Mouse (Mus musculus): Measurements from ENCODE around the gene Zfhx3.

Gene Zfhx3

DNA sequence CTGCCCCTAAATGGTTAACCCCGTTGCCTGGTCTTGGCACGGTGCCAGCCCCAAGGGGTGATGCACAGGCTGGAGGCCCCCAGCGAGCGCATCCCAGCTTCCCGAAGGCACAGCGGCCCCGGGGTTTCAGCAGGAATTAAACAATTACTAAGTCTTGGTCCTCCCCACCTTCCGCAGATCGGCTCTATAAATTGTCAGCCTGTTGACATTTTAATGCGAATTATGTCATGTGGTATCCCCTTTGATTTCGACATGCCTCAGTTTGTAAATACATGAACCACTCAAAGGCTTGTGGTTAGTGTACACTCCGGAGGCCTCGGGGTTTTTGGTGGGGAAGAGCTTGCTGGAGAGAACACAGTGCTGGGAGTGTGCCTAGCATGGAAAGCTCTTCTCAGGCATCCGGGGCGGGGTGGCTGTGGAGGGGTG lies 880.4 kb downstream of the Zfhx3 start:
- DNase-seq, result no peak

- no peak for DNase-seq
Measured at GRCm38 (mm10) chr8:108824049-108824448, 881.6 kb downstream of the Zfhx3 start.

GRCm38 (mm10) chr8:108826414-108826813 lies 884.0 kb downstream of the Zfhx3 start:
- DNase-seq, result no peak

DNA sequence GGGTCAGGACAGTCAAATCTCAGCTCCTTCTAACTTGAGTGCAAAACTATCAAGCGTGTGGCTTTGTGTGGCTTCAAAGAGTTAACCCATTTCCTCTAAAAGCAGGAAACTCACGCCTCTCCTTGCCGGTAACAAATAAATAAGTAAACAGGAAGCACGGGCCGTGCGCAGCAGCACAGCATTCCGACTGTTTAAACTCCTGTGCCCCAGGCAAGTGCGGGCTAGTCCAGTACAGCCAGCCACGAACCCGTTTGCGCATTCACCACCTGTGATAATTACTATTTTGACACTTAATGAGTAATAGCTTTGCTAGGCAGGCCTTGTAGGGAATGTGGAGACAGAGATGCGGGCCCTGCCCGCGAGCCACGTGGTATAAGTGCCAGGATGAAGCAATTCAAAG lies 885.0 kb downstream of the Zfhx3 start:
- no peak for DNase-seq

DNA sequence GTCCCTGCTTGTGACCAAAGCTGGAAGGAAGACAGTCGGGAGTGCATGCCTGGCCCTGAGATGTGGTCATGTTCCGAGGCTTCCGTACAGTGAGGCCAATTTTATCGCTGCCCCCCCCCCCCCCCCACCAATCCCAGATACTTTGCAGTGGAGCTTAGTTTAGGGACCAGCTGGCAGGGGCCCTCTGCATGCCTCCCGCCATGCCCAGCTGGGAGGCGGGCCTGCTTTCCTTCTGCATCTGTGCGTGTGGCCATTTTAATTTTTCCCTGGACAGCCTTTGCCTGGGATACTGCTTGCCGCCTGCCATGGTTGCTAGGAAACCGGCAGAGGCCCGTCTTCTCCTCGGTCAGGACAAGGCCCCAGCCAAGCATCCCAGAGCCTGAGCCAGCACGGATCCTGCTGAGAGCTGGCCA lies 886.9 kb downstream of the Zfhx3 start:
- no peak for DNase-seq

DNA sequence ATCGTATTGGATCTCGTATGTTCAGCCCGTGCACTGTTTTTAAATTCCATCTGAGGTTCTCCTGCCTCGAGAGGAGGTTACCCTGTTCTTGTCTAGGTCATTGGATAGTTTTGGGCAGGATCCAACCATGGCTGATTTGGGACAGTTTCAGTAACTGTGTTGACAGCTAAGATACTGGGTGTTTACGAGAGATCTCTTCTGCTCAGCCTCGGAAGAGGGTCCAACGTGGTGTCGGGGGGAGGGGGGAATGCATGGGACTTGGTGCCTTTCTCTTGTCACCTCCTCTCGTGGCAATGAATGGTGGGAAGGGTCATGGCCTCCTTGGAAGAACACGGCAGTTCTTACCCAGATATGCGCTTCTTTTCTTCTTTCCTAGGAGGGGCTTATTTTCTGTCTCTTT lies 892.7 kb downstream of the Zfhx3 start:
- DNase-seq, result no peak

- no peak for DNase-seq
Measured at GRCm38 (mm10) chr8:108837788-108838187, 895.3 kb downstream of the Zfhx3 start.

DNA sequence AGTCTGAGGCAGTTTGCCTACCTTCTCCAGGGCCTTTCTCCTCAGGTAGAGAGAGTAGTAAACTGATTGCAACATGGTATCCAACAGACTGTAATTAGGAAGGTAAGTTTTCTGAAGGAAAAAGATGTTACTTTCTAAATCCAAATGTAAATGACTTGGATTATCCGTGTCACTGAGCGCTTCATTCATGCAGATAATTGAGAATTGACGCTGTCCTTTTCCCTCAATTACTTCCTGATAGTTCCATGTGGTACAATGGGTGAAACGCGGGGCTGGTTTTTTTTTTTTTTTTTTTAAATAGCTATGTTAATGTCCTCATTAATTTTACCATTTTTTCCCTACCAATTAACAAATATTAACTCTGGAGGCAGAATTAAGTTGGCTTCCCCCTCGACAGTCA lies 896.3 kb downstream of the Zfhx3 start:
- DNase-seq, result no peak

DNA sequence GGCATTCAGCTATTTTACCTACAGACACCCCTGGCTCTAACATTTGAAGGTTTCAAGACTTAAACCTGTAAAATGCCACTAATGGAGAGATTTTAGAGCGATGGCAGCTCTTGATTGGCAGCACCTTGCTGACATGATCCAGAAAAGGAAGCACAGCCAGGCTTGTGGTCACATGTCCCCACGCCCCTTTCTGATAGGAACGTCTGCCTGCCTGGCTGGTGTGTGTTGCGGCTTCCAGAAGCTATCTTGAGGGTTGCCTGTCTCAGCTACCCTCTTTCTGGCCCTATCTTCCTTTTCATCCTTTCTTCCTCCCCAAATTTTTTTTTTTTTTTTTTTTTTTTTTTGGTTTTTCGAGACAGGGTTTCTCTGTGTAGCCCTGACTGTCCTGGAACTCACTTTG lies 899.9 kb downstream of the Zfhx3 start:
- no peak for DNase-seq

- DNase-seq, result no peak
Measured at GRCm38 (mm10) chr8:108846174-108846573, 903.7 kb downstream of the Zfhx3 start.

- DNase-seq, result no peak
Measured at GRCm38 (mm10) chr8:108846827-108847226, 904.4 kb downstream of the Zfhx3 start.

- DNase-seq, result peak; percentile 22 to 48
Measured at GRCm38 (mm10) chr8:108847356-108847755, 904.9 kb downstream of the Zfhx3 start.

DNA sequence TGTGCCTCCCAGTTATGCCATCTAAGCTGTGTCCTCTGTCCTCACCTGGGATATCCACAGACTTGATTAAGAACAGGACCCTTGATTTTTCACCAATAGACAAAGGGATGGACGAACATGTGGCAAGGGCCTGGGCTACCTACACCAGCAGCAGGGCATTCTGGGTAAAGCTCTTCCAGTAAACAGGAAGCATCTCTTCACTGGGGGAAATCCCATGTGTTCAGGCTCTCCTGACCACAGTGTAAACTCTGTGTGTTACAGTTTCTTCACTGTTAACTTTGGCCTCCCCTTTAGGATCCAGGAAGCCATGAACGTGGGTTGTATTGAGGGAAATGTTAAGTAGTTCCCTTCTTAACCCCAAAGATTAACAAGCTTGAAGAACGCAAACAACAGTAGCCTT lies 906.0 kb downstream of the Zfhx3 start:
- DNase-seq, result no peak

DNA sequence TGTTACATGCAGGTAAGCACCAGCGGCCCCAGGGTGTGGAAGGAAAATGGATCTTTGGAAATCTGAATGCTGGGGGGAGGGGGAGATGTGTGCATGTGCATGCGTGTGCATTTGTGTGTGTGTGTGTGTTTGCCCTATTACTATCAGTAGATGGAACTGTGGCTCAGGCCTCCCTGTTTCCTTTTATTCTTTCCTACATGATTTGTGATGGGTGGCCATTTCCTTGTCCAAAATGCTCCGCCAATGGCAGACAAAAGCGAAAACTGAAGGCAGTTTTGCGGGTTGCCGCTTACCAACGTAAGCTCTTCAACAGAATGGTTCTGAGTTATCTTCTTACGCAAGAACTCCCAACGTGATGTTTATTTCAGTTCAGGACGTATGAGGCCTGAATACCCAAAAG lies 910.6 kb downstream of the Zfhx3 start:
- DNase-seq, result no peak

- no peak for DNase-seq
Measured at GRCm38 (mm10) chr8:108854444-108855102, 912.1 kb downstream of the Zfhx3 start.

GRCm38 (mm10) chr8:108859001-108859400 lies 916.6 kb downstream of the Zfhx3 start:
- no peak for DNase-seq

GRCm38 (mm10) chr8:108859983-108860382 lies 917.5 kb downstream of the Zfhx3 start:
- no peak for DNase-seq

DNA sequence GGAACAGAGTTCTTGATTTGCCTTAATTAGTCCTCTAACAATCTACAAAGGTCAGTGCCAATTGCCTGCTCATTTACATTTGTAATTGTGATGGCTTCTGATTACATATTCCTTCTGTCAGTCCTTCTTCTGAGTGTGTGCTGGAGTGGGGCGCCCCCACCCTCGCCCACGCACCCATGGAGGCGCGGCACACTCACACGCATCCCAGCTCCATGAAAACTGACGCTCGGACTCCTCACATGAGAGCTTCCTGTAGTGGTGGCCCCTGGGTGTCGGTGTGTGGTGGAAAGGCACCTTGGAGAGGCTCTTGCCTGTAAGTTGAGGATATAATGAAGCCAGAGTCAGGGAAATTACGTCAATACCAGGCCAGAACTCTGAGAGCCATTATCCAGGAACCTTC lies 921.0 kb downstream of the Zfhx3 start:
- DNase-seq, result no peak

GRCm38 (mm10) chr8:108866430-108866829 lies 924.0 kb downstream of the Zfhx3 start:
- peak in 1 of 2 experiments; percentile 35 for DNase-seq

GRCm38 (mm10) chr8:108867482-108868258 lies 925.2 kb downstream of the Zfhx3 start:
- DNase-seq, result no peak

DNA sequence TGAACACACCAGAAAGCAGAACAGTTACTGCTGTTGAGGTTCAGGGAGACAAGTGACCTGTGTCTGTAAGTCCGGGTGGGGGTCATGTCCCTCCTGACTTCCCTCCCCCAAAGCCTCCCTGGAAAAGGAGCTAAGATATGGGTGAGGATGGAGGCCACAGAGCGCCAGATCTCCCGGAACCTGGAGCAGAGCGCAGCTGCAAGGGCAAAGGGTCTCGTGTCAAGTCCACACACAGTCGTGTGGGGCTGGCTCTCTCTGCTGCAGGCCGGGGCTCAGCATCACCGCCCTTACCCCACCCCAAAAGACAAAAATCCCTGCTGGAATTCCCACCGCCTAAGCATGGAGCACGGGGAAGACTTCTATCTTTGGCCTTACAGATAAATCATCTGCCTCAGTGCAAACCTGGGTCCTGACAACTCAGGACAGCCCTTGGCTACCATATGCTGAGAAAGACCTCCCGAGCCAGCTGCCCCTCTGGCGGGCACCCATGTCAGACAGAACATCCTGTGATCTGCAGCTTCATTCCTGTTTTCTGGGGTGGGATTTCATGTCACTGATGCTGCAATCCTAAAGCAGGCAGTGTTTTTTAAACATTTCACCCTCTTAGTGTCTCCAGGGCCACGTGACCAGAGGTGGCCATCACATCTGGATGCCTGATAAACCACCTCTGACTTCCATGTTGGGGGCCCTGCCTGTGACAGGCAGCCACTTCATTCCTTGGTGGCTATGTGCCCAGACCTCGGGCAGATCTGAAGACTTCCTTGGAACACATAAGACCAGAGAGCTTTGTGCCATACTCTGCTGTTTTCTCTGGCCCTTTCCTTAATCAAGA lies 926.0 kb downstream of the Zfhx3 start:
- DNase-seq, result no peak

- no peak for DNase-seq
Measured at GRCm38 (mm10) chr8:108869420-108869819, 927.0 kb downstream of the Zfhx3 start.

DNA sequence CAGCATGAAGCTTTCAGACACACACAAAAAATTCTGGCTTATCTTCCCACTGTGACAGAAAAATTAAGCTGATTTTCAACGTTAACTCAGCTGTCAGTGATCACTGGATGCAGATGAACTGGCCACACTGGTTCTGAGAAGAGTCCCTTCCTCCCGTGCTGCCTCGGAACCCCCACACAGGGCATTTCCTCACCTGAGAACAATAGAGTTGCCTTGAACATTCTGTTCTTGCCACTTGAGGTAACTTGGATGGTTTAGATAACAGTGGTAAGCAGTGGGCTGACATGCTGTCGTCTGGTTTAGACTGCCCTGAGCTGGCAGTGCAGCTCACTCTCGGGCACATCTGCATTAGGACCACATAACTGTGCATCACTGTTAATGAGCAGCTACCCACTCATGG lies 927.5 kb downstream of the Zfhx3 start:
- no peak for DNase-seq

DNA sequence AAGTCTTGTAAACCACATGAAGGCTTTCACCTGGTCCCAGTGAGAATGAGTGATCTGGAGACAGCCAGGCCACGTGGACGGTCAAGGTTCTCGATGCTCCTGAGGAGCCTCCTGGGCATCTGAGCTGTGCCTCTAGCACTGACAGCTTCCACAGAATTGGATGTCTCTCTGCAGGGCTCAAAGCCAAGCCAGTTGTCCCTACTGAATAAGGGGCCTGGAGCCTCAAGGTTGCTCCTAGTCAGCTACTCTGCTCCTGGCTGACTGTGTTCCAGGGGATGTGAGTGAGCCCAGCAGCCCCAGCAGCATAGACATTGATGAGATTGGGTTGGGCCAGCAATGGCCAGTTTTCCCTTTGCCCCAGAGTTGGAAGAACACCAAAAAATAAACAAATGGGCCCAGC lies 927.9 kb downstream of the Zfhx3 start:
- no peak for DNase-seq

Data from thymus, postnatal 36 days (tissue).